Mouse (Mus musculus) cerebellum, adult 2 months (tissue): ENCODE data around the gene Zfyve27. TPM values are rescaled to one million over a fixed set of nuclear protein-coding genes. Genes with fewer than 3 reads are reported as not detected.

Experiments used
- DNase-seq, 2 experiments: peaks; one replicate each; pipeline ENCODE4 v3.0.0; 2021
- H3K27ac ChIP-seq: fragments of 200-500 bp; 2 replicates; pipeline ENCODE4 v1.5.1; 2012; ENCODE audit warnings: low read length, control low read depth, inconsistent platforms; ENCODE audit not compliant: insufficient read depth
- H3K27me3 ChIP-seq: fragments of 200-500 bp; 2 replicates; pipeline ENCODE4 v1.6.1; 2012; ENCODE audit warnings: inconsistent platforms, mild to moderate bottlenecking, low read length, moderate library complexity; ENCODE audit not compliant: control insufficient read depth, insufficient read depth
- H3K4me1 ChIP-seq: fragments of 200-500 bp; 2 replicates; pipeline ENCODE4 v1.6.1; 2011; ENCODE audit warnings: low read length; ENCODE audit not compliant: control insufficient read depth, insufficient read depth
- H3K4me3 ChIP-seq: fragments of 200-500 bp; replicated peaks from 2 replicates; pipeline ENCODE3; 2011; ENCODE audit warnings: mild to moderate bottlenecking, low read depth, low read length, control low read depth; ENCODE audit not compliant: insufficient read depth
- CTCF ChIP-seq: fragments of 200-500 bp; IDR thresholded peaks from 2 replicates; pipeline ENCODE4 v1.5.1; 2011; ENCODE audit warnings: low read depth, mild to moderate bottlenecking, control low read depth, low read length, moderate library complexity, borderline replicate concordance; ENCODE audit not compliant: insufficient read depth
- POLR2A ChIP-seq: fragments of 200-500 bp; IDR thresholded peaks from 2 replicates; pipeline ENCODE4 v1.6.1; 2011; ENCODE audit warnings: low read length, control low read depth, borderline replicate concordance; ENCODE audit not compliant: insufficient read depth
- WGBS: fragments of 180-500 bp; shearing (Covaris S2); methylation state at CpG from one replicate; pipeline ENCODE4 v1.1.7; 2018; 5-methylcytosine and 5-hydroxymethylcytosine counted together
- polyA plus RNA-seq: library from polyadenylated mRNA; depleted of rRNA; stranded (reverse); fragments of >200 nt; gene quantifications from 2 replicates; pipeline ENCODE4 v1.2.3, GENCODE M21; 2012

The Zfyve27 gene
- polyA plus RNA-seq, 1 experiment, result 104 TPM

GRCm38 (mm10) chr19:42170025-42170969, 6.5 kb downstream of the Zfyve27 start:
- Histone ChIP-seq H3K27me3 (no peaks in the 10 kb centered on the region), H3K4me1 (peaks cover 10% of the 10 kb centered on the region), H3K27ac (peak overlapping the region; percentile 72), H3K4me3 (peak overlapping the region; percentile 93)
- no peak for TF ChIP-seq CTCF
- peak; percentile 91 for TF ChIP-seq POLR2A
- WGBS, result 1% methylated on average over 56 of the region's 56 CpGs
- peak; percentile 95 to 97 for DNase-seq

- no peak for DNase-seq
- H3K4me1 ChIP-seq, result no peaks in the 10 kb centered on the region; the same call in 1 of the 2 replicates
- H3K4me3 ChIP-seq, result no peak overlapping the region
- TF ChIP-seq CTCF (no peak), POLR2A (no peak)
- WGBS, result 87% methylated on average over 7 of the region's 7 CpGs
- no peaks in the 10 kb centered on the region for H3K27me3 ChIP-seq
- no peak overlapping the region for H3K27ac ChIP-seq
These were observed 13.1 kb downstream of the Zfyve27 start for GRCm38 (mm10) chr19:42176841-42177240.

GRCm38 (mm10) chr19:42177461-42177860, 13.7 kb downstream of the Zfyve27 start:
- Histone ChIP-seq H3K4me3 (no peak overlapping the region), H3K27ac (no peak overlapping the region), H3K4me1 (no peaks in the 10 kb centered on the region), H3K27me3 (no peaks in the 10 kb centered on the region)
- no peak for DNase-seq
- TF ChIP-seq CTCF (no peak), POLR2A (no peak)
- 91% methylated on average over 2 of the region's 2 CpGs for WGBS

GRCm38 (mm10) chr19:42179356-42179755, 15.6 kb downstream of the Zfyve27 start:
- H3K27ac ChIP-seq, result no peak overlapping the region
- no peaks in the 10 kb centered on the region for H3K27me3 ChIP-seq
- TF ChIP-seq POLR2A (no peak), CTCF (no peak)
- 92% methylated on average over 14 of the region's 14 CpGs for WGBS
- DNase-seq, result no peak
- no peak overlapping the region for H3K4me3 ChIP-seq
- H3K4me1 ChIP-seq, result no peaks in the 10 kb centered on the region

GRCm38 (mm10) chr19:42182673-42183072, 18.9 kb downstream of the Zfyve27 start:
- no peak overlapping the region for H3K4me3 ChIP-seq
- H3K27me3 ChIP-seq, result no peaks in the 10 kb centered on the region
- DNase-seq, result no peak
- no peak overlapping the region for H3K27ac ChIP-seq
- H3K4me1 ChIP-seq, result no peaks in the 10 kb centered on the region
- WGBS, result 58% methylated on average over 6 of the region's 6 CpGs
- peak; percentile 56; the same call in 1 of the 2 replicates for TF ChIP-seq CTCF
- no peak for TF ChIP-seq POLR2A

- WGBS, result 86% methylated on average over 4 of the region's 4 CpGs
- no peak for DNase-seq
- H3K27me3 ChIP-seq, result no peaks in the 10 kb centered on the region
- H3K4me3 ChIP-seq, result no peak overlapping the region
- H3K27ac ChIP-seq, result no peak overlapping the region
- TF ChIP-seq CTCF (no peak), POLR2A (no peak)
- H3K4me1 ChIP-seq, result no peaks in the 10 kb centered on the region
These were observed 26.0 kb downstream of the Zfyve27 start for GRCm38 (mm10) chr19:42189735-42190134.

GRCm38 (mm10) chr19:42190494-42190893, 26.7 kb downstream of the Zfyve27 start:
- 20% methylated on average over 5 of the region's 5 CpGs for WGBS
- TF ChIP-seq POLR2A (no peak), CTCF (peak; percentile 89)
- DNase-seq, result peak; percentile 63 to 77
- Histone ChIP-seq H3K27ac (no peak overlapping the region), H3K4me1 (peaks cover under 1% of the 10 kb centered on the region; the same call in 1 of the 2 replicates), H3K4me3 (no peak overlapping the region), H3K27me3 (no peaks in the 10 kb centered on the region)

GRCm38 (mm10) chr19:42193311-42193710, 29.6 kb downstream of the Zfyve27 start:
- H3K27ac ChIP-seq, result no peak overlapping the region
- 52% methylated on average over 2 of the region's 2 CpGs for WGBS
- H3K4me1 ChIP-seq, result peaks cover 16% of the 10 kb centered on the region
- H3K27me3 ChIP-seq, result no peaks in the 10 kb centered on the region
- no peak for DNase-seq
- TF ChIP-seq POLR2A, result no peak
- no peak for TF ChIP-seq CTCF
- no peak overlapping the region for H3K4me3 ChIP-seq
